Mouse (Mus musculus): ENCODE measurements around the gene Fcmr.

DNA sequence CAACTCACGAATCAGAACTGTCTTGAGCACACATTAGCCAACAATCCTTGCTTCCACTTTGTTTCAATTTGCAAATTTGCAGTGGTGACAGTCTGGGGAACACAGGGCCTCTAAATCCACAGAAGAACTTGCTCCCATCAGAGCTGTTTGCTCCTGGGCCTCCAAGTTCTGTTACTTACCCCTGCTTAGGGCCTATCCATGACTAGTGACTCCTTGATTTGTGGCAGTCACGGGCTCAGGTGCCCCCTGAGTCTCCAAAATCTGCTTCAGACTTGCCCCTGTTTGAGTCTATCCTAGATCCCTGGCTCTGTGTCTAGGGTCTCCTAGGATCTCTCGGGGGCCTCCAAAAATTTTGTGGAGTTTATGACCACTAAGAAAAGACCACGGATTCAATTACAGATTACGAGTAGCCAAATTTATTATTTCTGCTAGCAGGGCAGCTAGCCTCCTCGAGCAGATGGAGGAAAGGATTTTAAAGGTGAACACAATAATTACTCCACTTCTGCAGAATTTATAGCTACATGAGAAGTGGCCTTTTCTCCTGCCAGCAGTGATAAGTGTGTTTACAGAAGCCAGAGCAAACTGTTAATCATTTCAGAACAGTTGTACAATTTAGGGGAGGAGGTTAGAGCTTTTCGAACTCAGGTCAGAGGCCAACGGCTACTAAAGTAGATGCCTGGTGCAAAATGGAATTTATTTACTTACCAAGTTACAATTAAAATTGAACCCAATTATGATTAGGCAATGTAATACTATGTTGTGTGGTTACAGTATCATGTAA, 24.7 kb upstream of the Fcmr start:
- TF ChIP-seq CTCF (IDR thresholded peaks at IDR 0.05; ENCODE audit: low read depth), result no peak
- TF ChIP-seq EP300 (IDR thresholded peaks at IDR 0.05; ENCODE audit: low read depth), result no peak; the same call in 1 of the 2 replicates
